Mouse (Mus musculus) layer of hippocampus, adult 8-10 months (tissue): ENCODE measurements at regions not wholly inside any gene's neighbourhood (a gene's known extent, or its start where the extent isn't known, plus 50 kb on each side); places are given as distances from the start of the nearest gene placed in this dataset.
A peak's percentile ranks its signal among the peaks of the same experiment; 100 is the strongest.

Experiments
- DNase-seq, 2 experiments: peaks; one replicate each; pipeline ENCODE4 v3.0.0; 2022; ENCODE audit warnings: low spot score in 2 of 2
- microRNA-seq, 2 experiments: library from miRNA; unstranded; fragments of <30 nt; microRNA quantifications; one replicate each; pipeline ENCODE4 v1.2.0; 2022

GRCm38 (mm10) chr2:94248948-94249347, 91.2 kb upstream of the Hsd17b12 start:
- no peak for DNase-seq

GRCm38 (mm10) chr2:94246851-94247471, 89.2 kb upstream of the Hsd17b12 start:
- DNase-seq = peak; percentile 74 to 76

DNA sequence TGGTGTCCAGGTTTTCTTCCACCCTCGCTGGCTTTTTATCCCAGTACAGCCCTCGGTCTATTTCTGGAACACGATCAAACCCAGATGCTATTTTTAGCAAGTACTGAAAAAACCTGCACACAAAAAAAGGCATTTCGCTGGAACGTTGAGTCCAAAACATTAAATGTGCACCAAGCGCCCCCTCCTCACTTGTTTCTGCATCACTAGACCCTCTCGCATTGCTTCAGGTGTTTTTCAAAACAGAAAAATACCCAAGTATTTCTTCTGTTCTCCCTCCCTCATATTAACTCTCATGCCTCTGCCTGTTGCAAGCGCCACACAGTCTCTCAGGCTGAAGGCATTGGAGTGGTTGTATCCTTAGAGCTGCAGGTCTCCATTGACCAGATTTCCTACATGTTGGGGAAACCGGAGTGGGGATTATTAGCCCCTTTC, 88.4 kb upstream of the Hsd17b12 start:
- no peak for DNase-seq

DNA sequence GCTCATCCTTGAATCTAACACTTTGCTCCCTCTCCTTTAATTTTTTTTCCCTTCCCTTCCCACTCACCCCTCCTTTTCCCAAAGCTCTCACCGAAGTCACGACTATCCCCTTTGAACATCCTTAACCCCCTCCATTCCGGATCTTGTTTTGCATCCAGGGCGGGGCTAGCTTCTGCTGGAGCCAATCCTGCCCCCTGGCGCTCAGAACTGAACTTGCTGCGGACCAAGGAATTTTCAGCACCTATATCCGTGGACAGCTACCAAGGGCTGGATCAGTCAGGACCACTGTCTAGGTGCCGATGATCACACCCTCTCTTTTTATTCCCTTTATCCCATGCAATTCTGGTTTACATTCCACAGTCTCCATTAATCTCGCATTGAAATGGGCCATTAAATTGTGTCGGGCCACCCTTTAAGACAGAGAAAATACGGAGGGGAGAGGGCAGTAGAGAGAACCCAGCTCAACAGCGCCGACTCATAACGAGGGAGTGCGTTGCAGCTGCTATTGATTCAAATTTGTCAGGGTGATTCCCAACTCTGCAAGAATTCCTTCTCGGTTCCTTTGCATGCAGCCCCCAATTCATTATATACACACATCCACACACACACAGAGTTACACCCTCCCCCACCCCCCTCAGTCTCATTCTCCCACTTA, 87.7 kb upstream of the Hsd17b12 start:
- DNase-seq = peak; percentile 81

GRCm38 (mm10) chr2:94244140-94244539, 86.4 kb upstream of the Hsd17b12 start:
- no peak for DNase-seq

DNA sequence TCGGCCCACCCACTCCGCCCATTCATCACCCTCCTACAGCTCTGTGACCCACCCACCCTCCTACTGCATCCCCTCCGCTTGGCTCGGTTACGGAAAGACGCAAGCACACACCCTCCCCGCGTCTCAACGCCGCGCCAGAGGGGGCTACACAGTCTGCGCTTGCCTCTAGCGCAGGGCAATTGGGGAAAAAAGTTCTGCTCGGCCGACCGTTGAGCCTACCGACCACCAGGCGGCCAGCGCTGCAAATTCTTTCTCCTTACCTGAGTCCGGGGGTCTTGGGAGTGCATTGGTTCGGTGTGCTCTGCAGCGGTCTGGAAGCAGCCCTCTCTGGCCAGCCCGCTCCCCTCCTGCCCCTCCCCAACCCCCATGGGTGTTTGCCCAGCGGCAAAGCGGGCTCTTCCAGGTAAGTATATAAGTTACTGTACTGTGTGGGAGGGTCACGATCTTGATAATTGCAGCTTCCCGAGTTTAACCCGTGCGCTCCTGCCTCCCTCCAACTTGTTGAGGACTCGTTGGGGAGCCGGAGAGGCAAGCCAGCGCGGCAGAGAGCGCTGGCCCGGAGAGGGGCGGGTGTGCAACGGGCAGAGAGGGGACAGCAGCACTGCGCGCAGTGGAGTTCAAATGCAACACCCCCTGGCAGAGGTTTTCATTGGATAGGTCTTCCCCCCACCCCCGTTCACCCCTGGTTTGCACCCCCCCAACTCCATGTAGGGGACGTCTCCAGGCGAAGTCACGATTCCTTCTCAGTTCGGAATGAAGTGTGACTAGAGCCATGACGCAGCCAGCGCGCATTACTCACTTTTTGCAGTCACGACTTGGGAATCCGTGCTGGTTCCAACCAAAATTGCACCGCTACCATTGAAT, 85.5 kb upstream of the Hsd17b12 start:
- DNase-seq = no peak

- no peak for DNase-seq
These were observed 84.8 kb upstream of the Hsd17b12 start for GRCm38 (mm10) chr2:94242406-94243052.

DNA sequence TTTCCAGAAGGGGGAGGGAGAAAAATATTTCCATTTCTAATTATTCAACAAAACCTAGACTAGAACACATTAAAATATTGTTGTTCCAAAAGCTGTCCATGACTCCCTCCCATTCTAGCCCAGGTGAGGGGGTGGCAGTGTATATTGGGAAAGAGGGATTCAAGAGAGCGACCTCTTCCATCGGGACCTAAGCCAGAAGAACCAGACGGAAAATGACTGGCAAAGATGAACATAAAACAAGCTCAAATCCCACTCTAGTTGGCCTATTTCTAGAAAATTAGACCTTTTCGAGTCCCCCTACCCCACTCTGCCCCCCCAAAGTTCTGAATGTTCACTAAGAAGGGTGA, 84.3 kb upstream of the Hsd17b12 start:
- peak in 1 of 2 experiments; percentile 24 for DNase-seq

GRCm38 (mm10) chr2:94241301-94242050, 83.7 kb upstream of the Hsd17b12 start:
- peak; percentile 70 to 77 for DNase-seq

DNA sequence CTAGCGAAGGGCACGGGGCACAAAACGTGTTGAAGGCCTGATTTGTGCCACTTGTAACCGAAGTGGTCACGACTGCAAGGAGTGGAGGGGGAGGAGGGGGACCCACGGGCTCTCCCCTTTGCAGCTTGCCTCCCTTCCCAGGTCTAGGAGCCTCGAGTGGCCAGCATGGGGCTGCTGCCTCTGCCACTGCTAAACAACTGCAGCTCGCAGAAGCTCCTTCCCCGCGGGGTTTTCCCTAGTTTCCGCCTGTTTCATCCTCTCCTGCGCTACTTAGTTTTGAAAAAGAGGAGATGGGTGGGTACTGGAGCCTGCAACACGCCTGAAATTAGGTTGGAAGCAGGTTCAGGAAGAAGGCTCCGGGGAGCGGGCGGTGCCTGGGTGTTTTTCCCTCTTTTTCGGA, 82.6 kb upstream of the Hsd17b12 start:
- DNase-seq = no peak

GRCm38 (mm10) chr2:94239573-94239972, 81.8 kb upstream of the Hsd17b12 start:
- DNase-seq = no peak

GRCm38 (mm10) chr2:94236479-94236878, 78.7 kb upstream of the Hsd17b12 start:
- DNase-seq = no peak

GRCm38 (mm10) chr2:94233597-94233996, 75.8 kb upstream of the Hsd17b12 start:
- DNase-seq = no peak

DNA sequence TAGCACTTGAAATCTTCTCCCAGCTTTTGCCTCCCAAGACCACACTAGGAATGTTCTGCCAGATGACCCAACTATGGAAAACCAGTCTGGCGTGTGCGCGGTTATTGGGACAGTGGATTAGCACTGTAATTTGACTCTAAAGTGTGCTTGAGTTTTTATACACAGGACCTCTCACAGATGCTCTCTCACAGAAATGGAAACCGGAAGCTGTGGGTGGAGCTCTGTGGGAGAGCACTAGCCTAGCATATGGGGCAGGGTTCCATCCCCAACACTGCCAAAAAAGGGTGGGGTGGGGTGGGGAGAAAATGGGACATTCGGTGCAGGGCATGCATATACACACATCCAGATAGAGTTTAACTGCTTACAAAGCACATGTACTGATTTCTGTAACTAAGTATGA, 61.7 kb upstream of the Hsd17b12 start:
- DNase-seq = no peak

DNA sequence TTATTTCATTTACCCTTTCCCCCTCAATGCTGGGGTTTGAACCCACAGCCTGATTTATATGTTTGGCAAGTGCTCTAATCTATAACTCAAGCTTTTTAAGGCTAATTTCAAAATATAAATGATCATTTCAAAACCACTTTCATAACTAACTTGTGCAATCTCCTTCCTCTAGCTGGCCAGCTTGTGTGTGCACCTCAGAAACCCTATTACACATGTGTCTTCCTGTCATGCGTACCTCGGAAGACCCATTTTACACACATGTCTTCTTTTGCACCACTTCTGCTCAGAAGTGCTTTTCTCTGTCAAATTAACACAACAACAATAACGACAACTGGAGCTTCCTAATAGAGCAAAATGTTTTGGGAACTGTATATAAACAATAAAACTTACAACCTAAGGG, 59.7 kb upstream of the Hsd17b12 start:
- no peak for DNase-seq

DNA sequence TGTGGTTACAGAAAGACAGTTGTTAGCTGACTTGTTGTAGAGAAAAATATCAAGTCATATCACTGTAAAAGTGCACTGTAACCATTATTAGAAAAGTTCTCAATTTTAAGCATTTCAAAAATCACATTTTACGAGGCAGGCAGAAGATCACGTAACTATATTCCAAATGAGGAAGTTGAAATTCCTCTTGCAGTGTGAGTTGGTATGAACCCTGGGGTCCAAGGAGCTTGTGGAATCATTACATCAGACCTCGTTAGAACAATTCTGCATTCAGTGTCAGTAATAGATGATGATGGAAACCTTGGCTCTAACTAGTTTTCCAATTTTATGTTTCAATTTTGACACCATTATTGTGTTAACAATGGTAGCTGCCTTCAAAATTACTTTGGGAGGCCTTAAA, 57.7 kb upstream of the Hsd17b12 start:
- DNase-seq = no peak

Small RNAs in the stretch of these regions (microRNA-seq; reads per million reads assigned to microRNA genes)
- gene Mir129-2 (4.1 to 7.1 reads per million in 2 experiments), gene Mir129b (0 reads per million in 2 experiments)
